Mouse (Mus musculus) lung, postnatal 0 days (tissue): Measurements from ENCODE around the gene Lst1. TPM values are rescaled to one million over a fixed set of nuclear protein-coding genes. Genes with fewer than 3 reads are reported as not detected.

Experiments used
- ATAC-seq: fragments of 200-750 bp; cut with Nextera tagmentation; 2 replicates; pipeline ENCODE4 v1.8.0; 2017; ENCODE audit warnings: moderate library complexity
- DNase-seq: peaks from one replicate; pipeline ENCODE4 v3.0.0-alpha.2; 2016; ENCODE audit warnings: low spot score
- H3K27ac ChIP-seq: fragments of 300-500 bp; sonication (generic); 2 replicates; pipeline ENCODE4 v1.5.1; 2014; ENCODE audit warnings: antibody characterized with exemption, mild to moderate bottlenecking, low read length, mixed read lengths
- H3K27me3 ChIP-seq: fragments of 300-500 bp; sonication (generic); replicated peaks from 2 replicates; pipeline ENCODE4 v1.6.1; 2014; ENCODE audit warnings: low read length, mixed read lengths; ENCODE audit not compliant: insufficient read depth
- H3K36me3 ChIP-seq: fragments of 300-500 bp; sonication (generic); 2 replicates; pipeline ENCODE4 v1.6.1; 2014; ENCODE audit warnings: low read length, mixed read lengths; ENCODE audit not compliant: insufficient read depth
- H3K4me1 ChIP-seq: fragments of 300-500 bp; sonication (generic); 2 replicates; pipeline ENCODE4 v1.6.1; 2014; ENCODE audit warnings: antibody characterized with exemption, low read depth, low read length, mixed read lengths; ENCODE audit not compliant: insufficient read depth
- H3K4me2 ChIP-seq: fragments of 300-500 bp; sonication (generic); replicated peaks from 2 replicates; pipeline ENCODE4 v1.6.1; 2014; ENCODE audit warnings: low read depth, mild to moderate bottlenecking, low read length, moderate library complexity, mixed read lengths
- H3K4me3 ChIP-seq: fragments of 300-500 bp; sonication (generic); 2 replicates; pipeline ENCODE4 v1.5.1; 2014; ENCODE audit warnings: low read depth, low read length
- H3K9ac ChIP-seq: fragments of 300-500 bp; sonication (generic); replicated peaks from 2 replicates; pipeline ENCODE4 v1.6.1; 2014; ENCODE audit warnings: low read depth, mild to moderate bottlenecking
- H3K9me3 ChIP-seq: fragments of 300-500 bp; sonication (generic); 2 replicates; pipeline ENCODE4 v1.6.1; 2016; ENCODE audit warnings: low read length, mixed read lengths
- CTCF ChIP-seq: IDR thresholded peaks from 2 replicates; pipeline ENCODE4 v1.5.1; 2016; ENCODE audit warnings: antibody characterized with exemption, mild to moderate bottlenecking
- EP300 ChIP-seq: IDR thresholded peaks from 2 replicates; pipeline ENCODE4 v1.6.1; 2016; ENCODE audit warnings: antibody characterized with exemption, mild to moderate bottlenecking, control low read depth
- WGBS: fragments of 180-500 bp; shearing (Covaris S2); extraction: QIAGEN DNeasy Blood & Tissue Kit; methylation state at CpG from one replicate; pipeline ENCODE4 v1.1.7; 2014; 5-methylcytosine and 5-hydroxymethylcytosine counted together
- polyA plus RNA-seq: library from polyadenylated mRNA; unstranded; fragments of >200 nt; fragmentation: Nextera tagmentation; extraction: Ambion mirVana; gene quantifications from 2 replicates; pipeline ENCODE4 v1.2.1, GENCODE M21; 2015

Lst1 gene
- polyA plus RNA-seq, 1 experiment from 2014 or later = 27.5 TPM

DNA sequence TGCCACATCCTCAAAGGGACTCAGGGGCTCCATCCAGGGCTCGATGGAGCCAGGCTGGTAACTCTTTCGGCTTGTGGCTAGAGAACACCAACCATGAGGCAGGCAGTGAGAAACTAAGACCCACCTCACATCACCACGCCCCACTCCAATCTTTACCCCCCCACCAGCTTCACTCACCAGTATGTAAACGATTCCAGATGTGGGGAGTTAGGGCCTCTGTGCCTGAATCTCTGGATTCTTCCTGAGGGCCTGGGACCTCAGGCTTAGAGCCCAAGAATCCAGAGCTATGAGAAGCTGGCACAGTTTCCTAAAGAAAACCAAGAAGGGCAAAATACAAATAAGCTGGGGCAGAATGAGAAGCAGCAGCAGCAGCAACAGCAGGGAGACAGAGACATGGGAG is 34.3 kb downstream of the Lst1 start:
- Histone ChIP-seq H3K4me1 (no peaks in the 10 kb centered on the region), H3K36me3 (peaks cover 89% of the 10 kb centered on the region), H3K27me3 (no peaks in the 10 kb centered on the region), H3K27ac (no peak overlapping the region), H3K9ac (no peak overlapping the region), H3K9me3 (no peaks in the 10 kb centered on the region), H3K4me2 (no peak overlapping the region), H3K4me3 (no peak overlapping the region)
- no peak for ATAC-seq
- TF ChIP-seq EP300 (no peak), CTCF (no peak)
- DNase-seq = no peak
- 79% methylated on average over 4 of the region's 4 CpGs for WGBS

DNA sequence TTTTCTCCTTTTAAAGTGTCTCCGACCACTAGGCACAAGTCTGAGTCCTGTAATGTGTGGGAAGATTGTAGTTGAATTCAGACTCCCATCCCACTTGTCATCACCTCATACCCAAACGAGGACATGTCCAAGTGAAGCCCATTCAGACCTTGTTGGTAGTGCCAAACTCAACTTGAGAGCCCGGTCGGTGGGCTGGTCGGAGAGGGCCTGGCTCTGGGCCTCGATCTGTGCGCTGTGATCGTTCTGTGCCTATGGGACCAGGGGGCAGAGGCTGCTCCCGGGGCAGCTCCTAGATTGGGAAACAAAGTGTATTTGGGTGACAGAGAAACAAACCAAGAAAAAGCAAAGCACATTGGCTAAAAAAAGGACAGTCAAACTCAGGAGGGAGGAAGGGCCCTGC is 35.2 kb downstream of the Lst1 start:
- H3K36me3 ChIP-seq = peaks cover 81% of the 10 kb centered on the region
- WGBS = 83% methylated on average over 9 of the region's 9 CpGs
- DNase-seq (no peak), ATAC-seq (no peak)
- H3K9me3 ChIP-seq = no peaks in the 10 kb centered on the region
- H3K4me2 ChIP-seq = no peak overlapping the region
- no peaks in the 10 kb centered on the region for H3K4me1 ChIP-seq
- no peak for TF ChIP-seq CTCF
- TF ChIP-seq EP300 = no peak
- H3K27me3 ChIP-seq = no peaks in the 10 kb centered on the region
- no peak overlapping the region for H3K4me3 ChIP-seq
- no peak overlapping the region for H3K27ac ChIP-seq
- H3K9ac ChIP-seq = no peak overlapping the region

DNA sequence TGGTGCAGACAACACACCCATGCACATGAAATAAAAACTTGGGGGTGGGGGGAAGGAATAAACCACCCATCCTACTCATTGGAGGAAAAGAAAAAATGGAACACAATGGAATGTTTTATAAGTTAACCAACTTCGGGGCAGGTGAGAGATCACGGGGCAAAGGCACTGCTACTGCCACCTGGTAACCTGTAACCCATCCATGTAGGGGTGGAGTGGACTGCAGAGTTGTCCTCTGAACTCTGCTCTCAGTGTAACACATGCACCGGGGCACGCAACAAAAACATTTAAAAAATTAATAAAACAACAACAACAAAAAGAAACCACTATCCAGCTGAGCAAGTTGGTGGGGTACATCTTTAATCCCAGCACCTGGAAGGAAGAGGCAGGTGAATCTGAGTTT is 36.1 kb downstream of the Lst1 start:
- 96% methylated on average over 4 of the region's 4 CpGs for WGBS
- no peak for TF ChIP-seq EP300
- no peak for TF ChIP-seq CTCF
- ATAC-seq (no peak), DNase-seq (no peak)
- Histone ChIP-seq H3K4me1 (no peaks in the 10 kb centered on the region), H3K27me3 (no peaks in the 10 kb centered on the region), H3K9me3 (no peaks in the 10 kb centered on the region), H3K9ac (no peak overlapping the region), H3K4me3 (no peak overlapping the region), H3K36me3 (peaks cover 74% of the 10 kb centered on the region), H3K27ac (no peak overlapping the region), H3K4me2 (no peak overlapping the region)

DNA sequence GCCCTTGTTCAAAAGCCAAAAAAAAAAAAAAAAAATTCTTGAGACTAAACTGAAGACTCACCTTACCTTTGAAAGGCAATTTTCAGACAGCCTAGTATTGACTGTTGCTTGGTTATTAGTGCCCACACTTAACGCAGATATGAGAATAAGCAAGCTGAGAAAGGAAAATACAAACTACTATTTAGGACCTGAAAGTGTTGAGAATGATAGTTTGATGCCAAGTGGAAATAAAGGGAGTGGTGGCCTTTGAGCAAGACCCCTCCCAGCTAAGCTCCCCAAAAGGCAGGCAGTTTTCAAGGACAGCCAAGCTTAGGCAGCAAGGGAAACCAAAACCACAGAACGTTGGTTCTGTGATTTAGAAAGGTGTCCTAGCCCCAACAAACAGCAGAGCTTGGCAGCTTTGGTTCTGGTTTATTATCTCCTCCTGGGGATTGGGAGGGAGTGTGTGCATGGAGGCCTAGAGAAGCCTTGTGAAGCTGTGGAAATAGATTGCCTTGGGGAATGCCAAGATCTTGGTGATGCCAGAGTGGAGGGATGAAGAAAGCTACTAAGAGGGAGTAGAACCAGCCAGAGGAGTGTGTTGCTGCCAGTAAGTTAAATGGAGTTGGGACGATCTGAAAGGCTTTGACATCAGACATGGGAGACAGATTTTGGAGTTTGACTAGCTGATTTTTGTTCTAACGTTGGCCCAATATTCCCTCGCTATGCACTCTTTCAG is 40.2 kb downstream of the Lst1 start:
- 55% methylated on average over 5 of the region's 5 CpGs for WGBS
- H3K27ac ChIP-seq = no peak overlapping the region
- H3K36me3 ChIP-seq = peaks cover 69% of the 10 kb centered on the region
- H3K9me3 ChIP-seq = no peaks in the 10 kb centered on the region
- no peak for TF ChIP-seq EP300
- TF ChIP-seq CTCF = no peak
- H3K4me2 ChIP-seq = no peak overlapping the region
- ATAC-seq = no peak
- H3K9ac ChIP-seq = no peak overlapping the region
- no peak for DNase-seq
- H3K4me1 ChIP-seq = no peaks in the 10 kb centered on the region
- H3K4me3 ChIP-seq = no peak overlapping the region
- no peaks in the 10 kb centered on the region for H3K27me3 ChIP-seq

DNA sequence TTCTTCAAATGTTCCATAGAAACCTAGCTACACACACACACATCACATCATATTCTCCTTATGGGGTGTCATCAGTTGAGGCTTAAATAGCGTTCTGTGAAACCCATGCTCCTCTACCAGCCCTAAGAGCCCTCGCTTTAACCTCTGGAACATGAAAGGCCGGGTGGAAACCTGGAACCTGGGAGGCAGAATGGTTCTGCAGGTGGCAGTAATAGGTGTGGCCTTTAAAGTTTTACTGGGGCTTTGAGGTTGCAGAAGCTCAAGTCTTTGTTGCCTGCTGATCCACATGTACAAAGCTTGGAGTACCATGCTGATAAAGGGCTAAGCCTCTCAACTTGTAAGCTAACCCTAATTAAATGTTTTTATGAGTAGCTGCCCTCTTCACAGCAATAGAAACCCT is 40.9 kb downstream of the Lst1 start:
- Histone ChIP-seq H3K9me3 (no peaks in the 10 kb centered on the region), H3K9ac (no peak overlapping the region), H3K36me3 (peaks cover 69% of the 10 kb centered on the region), H3K4me2 (no peak overlapping the region), H3K4me3 (no peak overlapping the region), H3K27ac (no peak overlapping the region), H3K4me1 (no peaks in the 10 kb centered on the region), H3K27me3 (no peaks in the 10 kb centered on the region)
- TF ChIP-seq EP300 (no peak), CTCF (no peak)
- DNase-seq (no peak), ATAC-seq (no peak)
- 63% methylated on average over 3 of the region's 3 CpGs for WGBS

DNA sequence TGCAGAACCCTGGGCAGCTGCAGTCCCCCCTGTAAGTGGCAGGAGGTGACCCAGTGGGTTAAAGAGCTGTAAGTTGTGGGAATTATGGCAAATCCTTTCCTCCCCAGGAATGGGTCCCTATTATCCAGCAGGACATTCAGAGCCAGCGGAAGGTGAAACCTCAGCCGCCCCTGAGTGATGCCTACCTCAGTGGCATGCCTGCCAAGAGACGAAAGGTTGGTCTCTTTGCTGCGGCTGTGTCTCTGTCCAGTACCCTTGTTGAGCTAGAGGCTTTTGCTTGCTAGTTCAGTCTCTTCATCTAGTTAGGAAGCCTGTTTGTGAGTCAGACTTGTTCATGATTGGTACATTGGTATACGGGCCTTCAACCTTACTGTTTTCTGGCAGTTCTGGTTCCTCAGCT is 42.1 kb downstream of the Lst1 start:
- H3K4me1 ChIP-seq = no peaks in the 10 kb centered on the region
- no peak for TF ChIP-seq EP300
- TF ChIP-seq CTCF = no peak
- H3K9me3 ChIP-seq = no peaks in the 10 kb centered on the region
- ATAC-seq (no peak), DNase-seq (no peak)
- H3K27ac ChIP-seq = no peak overlapping the region
- H3K9ac ChIP-seq = no peak overlapping the region
- peaks cover 71% of the 10 kb centered on the region for H3K36me3 ChIP-seq
- H3K4me3 ChIP-seq = no peak overlapping the region
- no peak overlapping the region for H3K4me2 ChIP-seq
- H3K27me3 ChIP-seq = no peaks in the 10 kb centered on the region
- WGBS = 83% methylated on average over 5 of the region's 5 CpGs

DNA sequence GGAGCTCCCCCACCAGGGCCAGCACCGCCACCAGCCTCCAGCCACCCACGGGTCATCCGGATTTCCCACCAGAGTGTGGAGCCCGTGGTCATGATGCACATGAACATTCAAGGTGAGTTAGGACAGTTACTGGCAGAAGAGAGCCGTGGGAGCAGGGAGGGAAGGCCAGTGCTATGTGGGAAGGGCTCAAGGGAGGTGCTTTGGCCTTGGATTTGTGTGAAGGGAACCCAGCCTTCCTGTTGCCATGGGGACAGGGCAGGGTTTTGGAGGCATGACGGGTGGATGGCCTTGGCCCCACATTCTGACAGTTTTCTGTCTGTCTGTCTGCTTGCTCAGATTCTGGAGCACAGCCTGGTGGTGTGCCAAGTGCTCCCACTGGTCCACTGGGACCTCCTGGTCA is 46.3 kb downstream of the Lst1 start:
- WGBS = 81% methylated on average over 6 of the region's 6 CpGs

More for the DNA sequence above, 46.3 kb downstream of the Lst1 start:
- no peak overlapping the region for H3K9ac ChIP-seq
- no peak overlapping the region for H3K27ac ChIP-seq
- H3K4me2 ChIP-seq = no peak overlapping the region
- TF ChIP-seq EP300 (no peak), CTCF (no peak)
- no peaks in the 10 kb centered on the region for H3K27me3 ChIP-seq
- DNase-seq = no peak
- ATAC-seq = no peak
- peaks cover 74% of the 10 kb centered on the region for H3K36me3 ChIP-seq
- no peaks in the 10 kb centered on the region; the same call in 1 of the 2 replicates for H3K4me1 ChIP-seq
- H3K9me3 ChIP-seq = no peaks in the 10 kb centered on the region
- no peak overlapping the region for H3K4me3 ChIP-seq
